Mouse (Mus musculus): Measurements from ENCODE around the gene Taf8. TPM values are rescaled to one million over a fixed set of nuclear protein-coding genes. Genes with fewer than 3 reads are reported as not detected.
A peak's percentile ranks its signal among the peaks of the same experiment; 100 is the strongest.

Gene Taf8
- polyA plus RNA-seq, 2 experiments from 2014 or later, result 61.1 to 95.4 TPM

- no peak for ATAC-seq
Measured at GRCm38 (mm10) chr17:47482401-47482800, 19.7 kb downstream of the Taf8 start.

GRCm38 (mm10) chr17:47479887-47480286 lies 22.2 kb downstream of the Taf8 start:
- no peak for ATAC-seq

- no peak for ATAC-seq
Measured at GRCm38 (mm10) chr17:47475714-47476113, 26.4 kb downstream of the Taf8 start.

GRCm38 (mm10) chr17:47475181-47475580 lies 26.9 kb downstream of the Taf8 start:
- no peak for ATAC-seq

- no peak for ATAC-seq
Measured at GRCm38 (mm10) chr17:47474250-47474649, 27.8 kb downstream of the Taf8 start.

GRCm38 (mm10) chr17:47473434-47473974 lies 28.6 kb downstream of the Taf8 start:
- peak; percentile 68 for ATAC-seq

- no peak for ATAC-seq
Measured at GRCm38 (mm10) chr17:47472435-47473350, 29.4 kb downstream of the Taf8 start.

- no peak for ATAC-seq
Measured at GRCm38 (mm10) chr17:47470686-47471085, 31.4 kb downstream of the Taf8 start.

- ATAC-seq, result no peak
Measured at GRCm38 (mm10) chr17:47470121-47470520, 32.0 kb downstream of the Taf8 start.

- no peak for ATAC-seq
Measured at GRCm38 (mm10) chr17:47469642-47470041, 32.5 kb downstream of the Taf8 start.

- no peak for ATAC-seq
Measured at GRCm38 (mm10) chr17:47468466-47468865, 33.6 kb downstream of the Taf8 start.

GRCm38 (mm10) chr17:47468063-47468462 lies 34.0 kb downstream of the Taf8 start:
- no peak for ATAC-seq

- no peak for ATAC-seq
Measured at GRCm38 (mm10) chr17:47467659-47468058, 34.4 kb downstream of the Taf8 start.

- no peak for ATAC-seq
Measured at GRCm38 (mm10) chr17:47466284-47466683, 35.8 kb downstream of the Taf8 start.

- no peak for ATAC-seq
Measured at GRCm38 (mm10) chr17:47465016-47465415, 37.1 kb downstream of the Taf8 start.

GRCm38 (mm10) chr17:47464248-47464965 lies 37.7 kb downstream of the Taf8 start:
- no peak for ATAC-seq

GRCm38 (mm10) chr17:47462728-47463388 lies 39.2 kb downstream of the Taf8 start:
- ATAC-seq, result no peak

- ATAC-seq, result no peak
Measured at GRCm38 (mm10) chr17:47462209-47462608, 39.9 kb downstream of the Taf8 start.

GRCm38 (mm10) chr17:47461688-47462087 lies 40.4 kb downstream of the Taf8 start:
- ATAC-seq, result no peak

GRCm38 (mm10) chr17:47459341-47459919 lies 42.7 kb downstream of the Taf8 start:
- ATAC-seq, result no peak

GRCm38 (mm10) chr17:47458936-47459335 lies 43.2 kb downstream of the Taf8 start:
- ATAC-seq, result no peak

- no peak for ATAC-seq
Measured at GRCm38 (mm10) chr17:47458310-47458709, 43.8 kb downstream of the Taf8 start.

GRCm38 (mm10) chr17:47454675-47455074 lies 47.4 kb downstream of the Taf8 start:
- no peak for ATAC-seq
